24 mouse cellular contexts compared by ENCODE assay signal in the genomic region with DNA sequence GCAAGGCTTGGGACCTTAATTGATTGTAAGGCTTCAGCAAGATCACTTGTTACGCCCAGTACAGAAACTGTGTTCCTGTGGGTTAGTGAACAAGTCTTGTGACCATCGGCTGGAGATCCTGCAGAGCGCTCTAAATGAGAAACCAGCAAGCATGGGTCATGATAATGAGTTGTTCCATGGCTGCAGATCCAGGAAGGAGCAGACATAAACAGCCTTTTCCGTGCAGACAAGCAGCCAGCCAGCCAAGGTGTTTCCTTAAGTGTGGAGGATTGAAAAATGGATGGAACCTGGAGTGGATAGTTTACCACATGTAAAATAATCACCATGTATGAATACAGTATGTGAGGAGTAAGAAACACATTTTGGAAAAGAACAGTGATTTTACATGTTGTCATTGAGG. TPM values are rescaled to one million over a fixed set of nuclear protein-coding genes. Genes with fewer than 3 reads are reported as not detected.
DNase-seq lines count a peak whose midpoint lies in the region; ATAC-seq and TF ChIP-seq lines count a peak whose summit lies in the region.
"Had no signal": no experiment of that assay in that cellular context is flagged by ENCODE, and none has a peak within 500 bp of the region (broad histone marks: within the 10 kb centered on the region; RNA-seq: fewer than 3 reads in every experiment).

No protein-coding gene starts in this region.

- H3K27ac ChIP-seq in lung, embryonic 14.5 days (ENCODE audit: low read depth): no peak overlapping the region
- H3K27ac ChIP-seq in lung, embryonic 16.5 days (ENCODE audit: low read length): no peak overlapping the region
- H3K27ac ChIP-seq: embryonic facial prominence, embryonic 10.5 days; embryonic facial prominence, embryonic 12.5 days; forebrain, embryonic 13.5 days; forebrain, embryonic 15.5 days had no signal

- peak; percentile 33 for DNase-seq in lung, embryonic 14.5 days
- no peak for DNase-seq in lung, postnatal 10 days
- no peak for DNase-seq in lung, postnatal 14 days
- DNase-seq in lung, postnatal 36 days: peak; percentile 15
- no peak for DNase-seq in lung, adult 18-20 months
- DNase-seq: adrenal gland, adult 8-10 months; adrenal gland, postnatal 14 days; adrenal gland, postnatal 36 days; B cell, adult 2 months; cerebellum, adult 11-12 months; cerebellum, adult 2 months; cerebellum, adult 9-10 months; cerebellum, postnatal 10 days; cerebellum, postnatal 25 days had no signal

- no peaks in the 10 kb centered on the region for H3K4me1 ChIP-seq in lung, embryonic 14.5 days (ENCODE audit: insufficient read depth)
- peaks cover 7% of the 10 kb centered on the region; the same call in 1 of the 2 replicates for H3K4me1 ChIP-seq in lung, embryonic 16.5 days (replicated peaks; ENCODE audit: control insufficient read depth, insufficient read depth, low read length)
- H3K4me1 ChIP-seq: forebrain, embryonic 13.5 days; forebrain, embryonic 15.5 days had no signal

- peaks cover 4% of the 10 kb centered on the region; the same call in 1 of the 2 replicates for H3K9me3 ChIP-seq in lung, embryonic 14.5 days (ENCODE audit: low read depth, low read length)
- 0 out of 2 replicates have a peak, but pooled peaks cover 3% of the 10 kb centered on the region for H3K9me3 ChIP-seq in lung, embryonic 16.5 days (ENCODE audit: control insufficient read depth, low read length)
- H3K9me3 ChIP-seq: embryonic facial prominence, embryonic 10.5 days; forebrain, embryonic 15.5 days; G1E had no signal

- H3K36me3 ChIP-seq in lung, embryonic 14.5 days (ENCODE audit: insufficient read depth): no peaks in the 10 kb centered on the region
- no peaks in the 10 kb centered on the region; the same call in 1 of the 2 replicates for H3K36me3 ChIP-seq in lung, embryonic 16.5 days (ENCODE audit: control insufficient read depth, insufficient read depth, low read length)
- H3K36me3 ChIP-seq: embryonic facial prominence, embryonic 10.5 days; embryonic facial prominence, embryonic 12.5 days; forebrain, embryonic 15.5 days; G1E had no signal

- no peak overlapping the region for H3K9ac ChIP-seq in lung, embryonic 14.5 days
- H3K9ac ChIP-seq in lung, embryonic 16.5 days (ENCODE audit: low read length): no peak overlapping the region
- H3K9ac ChIP-seq: embryonic facial prominence, embryonic 12.5 days; forebrain, embryonic 13.5 days; forebrain, embryonic 15.5 days had no signal

- H3K4me3 ChIP-seq in lung, embryonic 14.5 days (ENCODE audit: low read depth, low read length): no peak overlapping the region
- H3K4me3 ChIP-seq in lung, embryonic 16.5 days (ENCODE audit: low read length): no peak overlapping the region
- H3K4me3 ChIP-seq: embryonic facial prominence, embryonic 10.5 days; embryonic facial prominence, embryonic 12.5 days; forebrain, embryonic 13.5 days; forebrain, embryonic 15.5 days had no signal

- no peak overlapping the region for H3K4me2 ChIP-seq in lung, embryonic 14.5 days
- no peak overlapping the region for H3K4me2 ChIP-seq in lung, embryonic 16.5 days (ENCODE audit: low read depth, low read length)
- H3K4me2 ChIP-seq: embryonic facial prominence, embryonic 12.5 days; forebrain, embryonic 13.5 days; forebrain, embryonic 15.5 days had no signal

- ATAC-seq in lung, embryonic 14.5 days (ENCODE audit: insufficient read depth): no peak
- ATAC-seq in lung, embryonic 16.5 days (ENCODE audit: low read depth): peak; percentile 56
- ATAC-seq: activated CD4-positive, CD25-positive, alpha-beta regulatory T cell, adult 4 months; CD4-positive, CD25-positive, alpha-beta regulatory T cell, adult 4 months; forebrain, embryonic 13.5 days; forebrain, embryonic 15.5 days; Patski had no signal

- no peak for TF ChIP-seq CTCF in lung, embryonic 14.5 days (IDR thresholded peaks at IDR 0.05; ENCODE audit: low read depth)

- 74% methylated on average over 4 of the region's 4 CpGs for WGBS in lung, embryonic 14.5 days
- WGBS in lung, embryonic 16.5 days: 83% methylated on average over 4 of the region's 4 CpGs

- no peaks in the 10 kb centered on the region for H3K27me3 ChIP-seq in lung, embryonic 14.5 days (ENCODE audit: insufficient read depth, low read length)
- H3K27me3 ChIP-seq in lung, embryonic 16.5 days (ENCODE audit: control insufficient read depth, insufficient read depth, low read depth, low read length): no peaks in the 10 kb centered on the region
- H3K27me3 ChIP-seq: CH12.LX; embryonic facial prominence, embryonic 12.5 days; forebrain, embryonic 13.5 days; forebrain, embryonic 15.5 days; Patski had no signal

RNA-seq across cellular contexts. Expression of a gene that starts 48.7 kb away (rescaled TPM):
- polyA plus RNA-seq in lung, embryonic 14.5 days (2014; fragmentation: Nextera tagmentation; extraction: Ambion mirVana): 20.3 and 21.2 TPM in 2 replicates
- 15.2 and 17.2 TPM in 2 replicates for polyA plus RNA-seq in lung, embryonic 16.5 days (2015; fragmentation: Nextera tagmentation; extraction: Ambion mirVana)

Comparison
In these comparisons a context has a peak if more than half of its experiments do, and no peak if none do; other contexts are left out.
1. DNase-seq: peak in lung, embryonic 14.5 days (single experiment) and lung, postnatal 36 days (single experiment); none in lung, postnatal 10 days (single experiment), lung, postnatal 14 days (single experiment) and lung, adult 18-20 months (0 of 2).